ENCODE assay signal across 18 mouse cellular contexts in the genomic region with DNA sequence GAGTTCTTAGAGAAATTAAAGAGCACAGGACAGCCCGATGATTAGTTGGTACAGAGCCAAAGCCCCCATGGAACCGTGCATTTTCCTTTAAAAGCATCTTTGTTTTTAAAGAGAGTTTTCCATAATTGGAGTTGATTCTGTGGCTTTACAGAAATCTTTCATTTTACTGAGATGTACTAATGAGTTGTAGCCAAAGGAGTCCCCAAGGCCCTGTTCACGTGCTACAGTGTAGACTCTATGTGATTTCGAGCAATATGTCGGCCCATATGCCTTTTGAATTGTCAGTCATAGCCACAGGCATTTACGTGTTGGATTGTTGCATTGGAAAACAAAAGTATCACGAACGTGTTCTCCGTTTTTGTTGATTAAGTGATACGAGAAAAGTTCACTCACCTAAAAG.
A peak's percentile ranks its signal among the peaks of the same experiment; 100 is the strongest.
DNase-seq lines count a peak whose midpoint lies in the region; ATAC-seq and TF ChIP-seq lines count a peak whose summit lies in the region.
"Had no signal": no experiment of that assay in that cellular context is flagged by ENCODE, and none has a peak within 500 bp of the region (broad histone marks: within the 10 kb centered on the region; RNA-seq: fewer than 3 reads in every experiment).

No protein-coding gene starts in this region.

- H3K36me3 ChIP-seq in forebrain, embryonic 14.5 days (ENCODE audit: control insufficient read depth, insufficient read depth, low read length): no peaks in the 10 kb centered on the region
- no peaks in the 10 kb centered on the region for H3K36me3 ChIP-seq in forebrain, embryonic 15.5 days
- peaks cover 2% of the 10 kb centered on the region; the same call in 1 of the 2 replicates for H3K36me3 ChIP-seq in forebrain, postnatal 0 days (ENCODE audit: insufficient read depth)
- no peaks in the 10 kb centered on the region for H3K36me3 ChIP-seq in forebrain, embryonic 11.5 days (ENCODE audit: control insufficient read depth, insufficient read depth, low read length)
- H3K36me3 ChIP-seq in midbrain, embryonic 14.5 days (ENCODE audit: control insufficient read depth, insufficient read depth, low read length): 0 out of 2 replicates have a peak, but pooled peaks cover 2% of the 10 kb centered on the region
- H3K36me3 ChIP-seq in midbrain, embryonic 10.5 days: no peaks in the 10 kb centered on the region
- H3K36me3 ChIP-seq: embryonic facial prominence, embryonic 13.5 days had no signal

- 45% methylated on average over 10 of the region's 10 CpGs for WGBS in forebrain, embryonic 14.5 days
- WGBS in forebrain, embryonic 15.5 days: 38% methylated on average over 10 of the region's 10 CpGs
- 33% methylated on average over 10 of the region's 10 CpGs for WGBS in forebrain, postnatal 0 days
- WGBS in forebrain, embryonic 11.5 days: 88% methylated on average over 10 of the region's 10 CpGs
- WGBS in midbrain, embryonic 14.5 days: 73% methylated on average over 10 of the region's 10 CpGs
- WGBS in midbrain, embryonic 10.5 days: 95% methylated on average over 10 of the region's 10 CpGs

- no peak overlapping the region for H3K4me3 ChIP-seq in forebrain, embryonic 14.5 days (ENCODE audit: low read depth, low read length)
- H3K4me3 ChIP-seq in forebrain, embryonic 15.5 days: no peak overlapping the region
- H3K4me3 ChIP-seq in forebrain, postnatal 0 days (ENCODE audit: low read depth, low read length): no peak overlapping the region
- no peak overlapping the region for H3K4me3 ChIP-seq in forebrain, embryonic 11.5 days (ENCODE audit: low read depth, low read length)
- H3K4me3 ChIP-seq in midbrain, embryonic 14.5 days (replicated peaks; ENCODE audit: low read depth, low read length): no peak overlapping the region
- no peak overlapping the region for H3K4me3 ChIP-seq in midbrain, embryonic 10.5 days
- H3K4me3 ChIP-seq: embryonic facial prominence, embryonic 13.5 days; forebrain, embryonic 13.5 days had no signal

- H3K4me1 ChIP-seq in forebrain, embryonic 14.5 days (ENCODE audit: control insufficient read depth, insufficient read depth, low read length): 0 out of 2 replicates have a peak, but pooled peaks cover 2% of the 10 kb centered on the region
- peaks cover 18% of the 10 kb centered on the region for H3K4me1 ChIP-seq in forebrain, embryonic 15.5 days
- H3K4me1 ChIP-seq in forebrain, postnatal 0 days (ENCODE audit: insufficient read depth): peaks cover 6% of the 10 kb centered on the region; the same call in 1 of the 2 replicates
- H3K4me1 ChIP-seq in forebrain, embryonic 11.5 days (replicated peaks; ENCODE audit: control insufficient read depth, insufficient read depth, low read length): no peaks in the 10 kb centered on the region
- peaks cover 3% of the 10 kb centered on the region; the same call in 1 of the 2 replicates for H3K4me1 ChIP-seq in midbrain, embryonic 14.5 days (ENCODE audit: control insufficient read depth, insufficient read depth, low read length)
- no peaks in the 10 kb centered on the region for H3K4me1 ChIP-seq in midbrain, embryonic 10.5 days
- H3K4me1 ChIP-seq: embryonic facial prominence, embryonic 13.5 days had no signal

- no peaks in the 10 kb centered on the region for H3K27me3 ChIP-seq in forebrain, embryonic 14.5 days (replicated peaks; ENCODE audit: control insufficient read depth, insufficient read depth, low read length)
- no peaks in the 10 kb centered on the region for H3K27me3 ChIP-seq in forebrain, embryonic 15.5 days
- no peaks in the 10 kb centered on the region for H3K27me3 ChIP-seq in forebrain, postnatal 0 days (ENCODE audit: insufficient read depth, low read length)
- H3K27me3 ChIP-seq in forebrain, embryonic 11.5 days (ENCODE audit: control insufficient read depth, insufficient read depth, low read length): no peaks in the 10 kb centered on the region
- H3K27me3 ChIP-seq in midbrain, embryonic 14.5 days (ENCODE audit: control insufficient read depth, insufficient read depth, low read length): no peaks in the 10 kb centered on the region
- no peaks in the 10 kb centered on the region for H3K27me3 ChIP-seq in midbrain, embryonic 10.5 days (ENCODE audit: low read depth, poor library complexity, severe bottlenecking)
- H3K27me3 ChIP-seq: embryonic facial prominence, embryonic 13.5 days; forebrain, embryonic 13.5 days had no signal

- TF ChIP-seq POLR2A in brain, embryonic 14.5 days (IDR thresholded peaks at IDR 0.05; ENCODE audit: borderline replicate concordance, extremely low read depth, insufficient read depth, insufficient read length, poor library complexity, severe bottlenecking): no peak

- no peak overlapping the region for H3K4me2 ChIP-seq in forebrain, embryonic 14.5 days (ENCODE audit: low read length)
- no peak overlapping the region for H3K4me2 ChIP-seq in forebrain, embryonic 15.5 days (replicated peaks)
- no peak overlapping the region for H3K4me2 ChIP-seq in forebrain, postnatal 0 days (ENCODE audit: low read depth)
- H3K4me2 ChIP-seq in forebrain, embryonic 11.5 days (ENCODE audit: low read depth, low read length, severe bottlenecking): no peak overlapping the region
- no peak overlapping the region for H3K4me2 ChIP-seq in midbrain, embryonic 14.5 days (ENCODE audit: low read length)
- H3K4me2 ChIP-seq: embryonic facial prominence, embryonic 13.5 days; forebrain, embryonic 13.5 days had no signal

- TF ChIP-seq CTCF in forebrain, postnatal 0 days (IDR thresholded peaks at IDR 0.05; ENCODE audit: low read depth): no peak
- TF ChIP-seq CTCF in brain, embryonic 14.5 days (IDR thresholded peaks at IDR 0.05; ENCODE audit: borderline replicate concordance, extremely low read depth, insufficient read depth, insufficient read length): no peak

- peak; percentile 46; the same call in 1 of the 2 replicates for ATAC-seq in forebrain, embryonic 14.5 days
- no peak for ATAC-seq in forebrain, embryonic 15.5 days (replicated peaks)
- ATAC-seq in forebrain, postnatal 0 days: no peak; the same call in 1 of the 2 replicates
- ATAC-seq in forebrain, embryonic 11.5 days (replicated peaks; ENCODE audit: low FRiP score): no peak
- no peak for ATAC-seq in midbrain, embryonic 14.5 days (ENCODE audit: low FRiP score, low TSS enrichment)
- ATAC-seq: forebrain, embryonic 13.5 days had no signal

- peak; percentile 53 for DNase-seq in forebrain, embryonic 14.5 days (ENCODE audit: low spot score)
- peak; percentile 41 for DNase-seq in forebrain, postnatal 0 days
- DNase-seq in forebrain, embryonic 11.5 days (ENCODE audit: low spot score): no peak
- peak; percentile 38 for DNase-seq in midbrain, embryonic 14.5 days
- no peak for DNase-seq in midbrain, embryonic 10.5 days (ENCODE audit: low spot score)
- peak; percentile 64 for DNase-seq in brain, embryonic 14.5 days (ENCODE audit: low read depth)
- DNase-seq in retina, postnatal 1 day: no peak
- DNase-seq: adrenal gland, adult 2 months; adrenal gland, postnatal 10 days; adrenal gland, postnatal 25 days; cerebellum, adult 11-12 months; cerebellum, adult 2 months; cerebellum, adult 9-10 months; cerebellum, postnatal 10 days; cerebellum, postnatal 25 days had no signal

- no peak overlapping the region for H3K27ac ChIP-seq in forebrain, embryonic 14.5 days (ENCODE audit: low read depth, low read length)
- no peak overlapping the region for H3K27ac ChIP-seq in forebrain, embryonic 15.5 days (replicated peaks)
- no peak overlapping the region for H3K27ac ChIP-seq in forebrain, postnatal 0 days (ENCODE audit: low read depth, low read length)
- H3K27ac ChIP-seq in forebrain, embryonic 11.5 days (ENCODE audit: low read depth, low read length): no peak overlapping the region
- no peak overlapping the region for H3K27ac ChIP-seq in midbrain, embryonic 14.5 days (replicated peaks; ENCODE audit: low read depth, low read length)
- no peak overlapping the region for H3K27ac ChIP-seq in midbrain, embryonic 10.5 days (replicated peaks)
- H3K27ac ChIP-seq: embryonic facial prominence, embryonic 13.5 days; forebrain, embryonic 13.5 days had no signal

- no peak overlapping the region for H3K9ac ChIP-seq in forebrain, embryonic 14.5 days (ENCODE audit: low read length)
- no peak overlapping the region for H3K9ac ChIP-seq in forebrain, embryonic 15.5 days (replicated peaks)
- no peak overlapping the region for H3K9ac ChIP-seq in forebrain, postnatal 0 days
- H3K9ac ChIP-seq in forebrain, embryonic 11.5 days (ENCODE audit: low read length): no peak overlapping the region
- H3K9ac ChIP-seq in midbrain, embryonic 14.5 days (replicated peaks; ENCODE audit: low read length): no peak overlapping the region
- H3K9ac ChIP-seq: embryonic facial prominence, embryonic 13.5 days; forebrain, embryonic 13.5 days had no signal

- no peaks in the 10 kb centered on the region for H3K9me3 ChIP-seq in forebrain, embryonic 14.5 days (replicated peaks; ENCODE audit: control insufficient read depth, low read length)
- no peaks in the 10 kb centered on the region for H3K9me3 ChIP-seq in forebrain, embryonic 15.5 days
- no peaks in the 10 kb centered on the region for H3K9me3 ChIP-seq in forebrain, postnatal 0 days (ENCODE audit: low read length)
- H3K9me3 ChIP-seq in forebrain, embryonic 11.5 days (ENCODE audit: control insufficient read depth, low read length): no peaks in the 10 kb centered on the region
- no peaks in the 10 kb centered on the region for H3K9me3 ChIP-seq in midbrain, embryonic 14.5 days (ENCODE audit: control insufficient read depth, low read length)
- no peaks in the 10 kb centered on the region for H3K9me3 ChIP-seq in midbrain, embryonic 10.5 days (replicated peaks)
- H3K9me3 ChIP-seq: embryonic facial prominence, embryonic 13.5 days; forebrain, embryonic 13.5 days had no signal

Comparison
In these comparisons a context has a peak if more than half of its experiments do, and no peak if none do; other contexts are left out.
1. DNase-seq: peak in forebrain, embryonic 14.5 days (single experiment), forebrain, postnatal 0 days (single experiment), midbrain, embryonic 14.5 days (single experiment) and brain, embryonic 14.5 days (single experiment); none in forebrain, embryonic 11.5 days (single experiment), midbrain, embryonic 10.5 days (single experiment) and retina, postnatal 1 day (single experiment).